In the genomic region with DNA sequence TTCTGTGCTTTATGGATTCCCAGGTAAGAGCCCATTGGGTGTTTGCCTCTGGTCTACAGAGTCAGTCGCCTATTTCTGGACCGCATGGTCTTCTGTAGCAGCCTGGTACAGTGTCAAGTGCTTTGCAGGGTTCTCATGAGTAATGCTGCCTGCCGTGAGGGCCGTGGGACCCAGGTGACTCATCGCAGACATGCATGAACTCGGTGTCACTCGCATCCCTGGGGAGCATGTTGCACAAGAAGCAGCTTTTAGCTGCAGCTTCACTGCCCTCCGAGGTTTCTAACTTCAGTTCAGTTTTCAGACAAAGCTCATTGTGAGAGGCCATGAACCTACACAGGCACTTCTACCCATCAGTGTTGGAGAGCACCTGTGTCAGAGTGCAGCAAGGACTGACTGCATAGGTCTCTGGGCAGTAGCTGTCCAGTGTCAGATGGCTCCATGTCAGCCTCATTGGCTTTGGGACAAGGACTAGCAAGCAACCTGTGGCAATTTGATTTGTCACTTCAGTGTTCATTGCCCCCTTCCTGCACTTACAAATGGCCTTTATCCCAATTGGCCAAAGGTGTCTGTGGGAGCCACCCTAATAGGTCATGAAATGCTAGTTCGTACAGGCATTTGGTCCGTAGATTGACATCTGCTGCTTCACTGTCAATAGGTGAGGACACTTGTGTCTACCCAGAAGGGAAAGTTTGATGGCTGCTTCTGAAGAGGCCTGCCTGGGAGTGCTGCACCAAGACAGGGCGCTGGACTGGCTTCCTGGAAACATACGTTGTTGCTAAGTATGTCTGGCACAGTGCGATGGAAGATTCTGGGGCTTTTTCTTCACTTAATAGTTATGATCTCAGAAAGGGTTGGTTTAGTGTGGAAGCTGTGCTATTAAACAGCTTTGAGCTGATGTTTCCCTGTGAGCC, we compare ENCODE assay signal across 1 mouse cellular context.
TF ChIP-seq lines count a peak whose summit lies in the region.

No protein-coding gene starts in this region.

TF ChIP-seq in CH12.LX, 34 proteins besides CTCF, POLR2A, EP300 and RAD21 (continued from another document):
- TF ChIP-seq HCFC1 (IDR thresholded peaks at IDR 0.05; ENCODE audit: low read depth, low read length), result no peak
- no peak for TF ChIP-seq E2F4 (IDR thresholded peaks at IDR 0.05; ENCODE audit: insufficient replicate concordance, low read depth, low read length)
- TF ChIP-seq ZKSCAN1 (IDR thresholded peaks at IDR 0.05; ENCODE audit: borderline replicate concordance, low read depth, low read length), result no peak
- TF ChIP-seq USF2 (conservative IDR thresholded peaks at IDR 0.05; ENCODE audit: low read depth, low read length), result no peak
